Mouse (Mus musculus) natural killer cell, adult 2 months (primary cell): ENCODE measurements around the gene Ncdn.

ENCODE experiments used
- DNase-seq, 2 experiments: peaks; one replicate each; pipeline ENCODE4 v3.0.0; 2022; ENCODE audit warnings: low spot score in 2 of 2

Gene Ncdn

GRCm38 (mm10) chr4:126732531-126733380 is 20.5 kb downstream of the Ncdn start:
- DNase-seq = no peak

GRCm38 (mm10) chr4:126732111-126732510 is 21.1 kb downstream of the Ncdn start:
- no peak for DNase-seq

GRCm38 (mm10) chr4:126707439-126707826 is 45.8 kb downstream of the Ncdn start:
- DNase-seq = no peak

DNA sequence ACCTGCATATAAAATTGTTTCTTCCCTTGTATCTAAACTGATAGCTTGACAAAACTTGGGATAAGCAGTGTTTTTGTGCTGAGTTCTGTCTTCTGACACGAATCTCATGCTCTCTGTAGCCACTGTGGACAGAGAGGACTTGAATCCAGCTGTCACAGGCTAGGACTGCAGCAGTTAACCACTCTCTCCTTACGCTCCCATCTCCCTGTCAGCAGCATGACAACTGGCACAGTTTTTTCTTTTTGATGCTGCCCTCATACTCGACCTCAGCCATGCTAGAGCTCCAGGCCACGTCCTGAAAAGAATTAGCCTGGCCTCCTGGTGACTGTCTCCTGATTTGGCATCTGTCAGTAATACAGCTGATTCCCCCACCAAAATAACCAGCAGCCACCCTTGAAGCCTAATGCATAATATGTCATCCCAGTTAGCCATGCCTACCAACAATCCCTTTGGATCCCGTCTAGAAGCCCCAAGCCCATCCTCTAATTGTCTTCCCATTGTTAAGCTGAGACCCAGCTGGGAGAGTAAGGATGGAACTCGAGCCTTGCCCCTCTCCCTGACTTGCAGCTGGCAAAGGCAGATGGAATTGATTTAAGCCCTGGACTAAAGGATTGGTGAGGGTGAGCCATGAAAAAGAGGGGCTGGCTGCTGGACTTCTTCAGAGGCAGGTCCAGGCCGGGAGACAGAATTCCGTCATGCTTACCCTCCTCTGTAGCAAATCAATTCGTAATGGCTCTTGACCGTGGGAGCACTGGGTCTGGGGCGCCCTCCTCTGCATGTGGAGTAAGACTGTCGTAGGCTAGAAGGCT is 46.4 kb downstream of the Ncdn start:
- DNase-seq = no peak

DNA sequence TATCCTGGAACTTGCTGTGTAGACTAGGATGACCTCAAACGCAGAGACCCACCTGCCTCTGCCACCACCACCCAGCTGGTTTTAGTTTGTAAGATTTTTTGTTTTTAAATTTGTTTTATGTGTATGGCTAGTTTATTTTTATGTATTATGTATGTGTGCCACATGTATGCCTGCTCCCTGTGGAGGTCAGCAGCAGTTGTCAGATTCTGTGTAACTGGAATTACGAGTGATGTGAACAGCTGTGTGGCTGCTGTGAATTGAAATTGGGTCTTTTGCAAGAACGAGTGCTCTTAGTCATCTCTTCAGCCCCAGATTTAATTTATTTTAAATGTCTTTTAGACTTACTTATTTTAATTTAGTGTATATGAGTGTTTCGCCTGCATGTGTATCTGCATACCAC is 56.3 kb downstream of the Ncdn start:
- no peak for DNase-seq
